Mouse (Mus musculus) layer of hippocampus, adult 8-10 months (tissue): ENCODE data around the gene Krtap27-1. TPM values are rescaled to one million over a fixed set of nuclear protein-coding genes. Genes with fewer than 3 reads are reported as not detected.

ENCODE experiments used
- total RNA-seq, 4 experiments: library from RNA; stranded (reverse); gene quantifications; 2 replicates each; pipeline ENCODE4 v1.2.4; 2022

The Krtap27-1 gene
- total RNA-seq, 4 experiments from 2014 or later, result not detected

Other genes starting within 250 kb of the Krtap27-1 start
- gene Cldn17, start 164.7 kb downstream of the Krtap27-1 start, total RNA-seq, result not detected
- not detected for gene Cldn8, start 108.5 kb downstream of the Krtap27-1 start, total RNA-seq
- gene Krtap24-1, start 59.4 kb downstream of the Krtap27-1 start, total RNA-seq, result not detected
- not detected for gene 2310079G19Rik, start 44.0 kb downstream of the Krtap27-1 start, total RNA-seq
- not detected for gene Krtap26-1, start 23.9 kb downstream of the Krtap27-1 start, total RNA-seq
- not detected for gene 2310061N02Rik, start 36.3 kb upstream of the Krtap27-1 start, total RNA-seq
- gene Krtap13-1, start 57.2 kb upstream of the Krtap27-1 start, total RNA-seq, result not detected
- gene Krtap13, start 80.0 kb upstream of the Krtap27-1 start, total RNA-seq, result not detected
- not detected for gene 2310034C09Rik, start 87.2 kb upstream of the Krtap27-1 start, total RNA-seq
- not detected for gene 2310057N15Rik, start 102.5 kb upstream of the Krtap27-1 start, total RNA-seq
- gene Gm5965, start 106.2 kb upstream of the Krtap27-1 start, total RNA-seq, result not detected
- gene Gm20741, start 140.5 kb upstream of the Krtap27-1 start, total RNA-seq, result not detected
- not detected for gene Krtap15, start 148.5 kb upstream of the Krtap27-1 start, total RNA-seq
- gene Krtap14, start 154.5 kb upstream of the Krtap27-1 start, total RNA-seq, result not detected
- not detected for gene Krtap19-1, start 197.7 kb upstream of the Krtap27-1 start, total RNA-seq
- gene Krtap19-2, start 202.6 kb upstream of the Krtap27-1 start, total RNA-seq, result not detected
- gene Krtap19-3, start 206.4 kb upstream of the Krtap27-1 start, total RNA-seq, result not detected
- not detected for gene Krtap19-4, start 213.4 kb upstream of the Krtap27-1 start, total RNA-seq
- not detected for gene Krtap19-5, start 224.8 kb upstream of the Krtap27-1 start, total RNA-seq